Mouse (Mus musculus) hindbrain, postnatal 0 days (tissue): Measurements from ENCODE around the gene Ndufaf8. TPM values are rescaled to one million over a fixed set of nuclear protein-coding genes. Genes with fewer than 3 reads are reported as not detected.

Experiments used
- ATAC-seq: fragments of 200-750 bp; cut with Nextera tagmentation; 2 replicates; pipeline ENCODE4 v1.8.0; 2017; ENCODE audit warnings: mild to moderate bottlenecking, moderate TSS enrichment, moderate library complexity
- DNase-seq: peaks from one replicate; pipeline ENCODE4 v3.0.0-alpha.2; 2015; ENCODE audit warnings: low spot score
- H3K27ac ChIP-seq: fragments of 300-500 bp; sonication (generic); 2 replicates; pipeline ENCODE4 v1.5.1; 2014; ENCODE audit warnings: mild to moderate bottlenecking
- H3K27me3 ChIP-seq: fragments of 300-500 bp; sonication (generic); 2 replicates; pipeline ENCODE4 v1.6.1; 2014; ENCODE audit warnings: low read length, mixed read lengths; ENCODE audit not compliant: insufficient read depth
- H3K36me3 ChIP-seq: fragments of 300-500 bp; sonication (generic); 2 replicates; pipeline ENCODE4 v1.6.1; 2014; ENCODE audit warnings: low read length, mixed read lengths; ENCODE audit not compliant: insufficient read depth
- H3K4me1 ChIP-seq: fragments of 300-500 bp; sonication (generic); 2 replicates; pipeline ENCODE4 v1.6.1; 2014; ENCODE audit warnings: antibody characterized with exemption, low read length, mixed read lengths; ENCODE audit not compliant: insufficient read depth
- H3K4me2 ChIP-seq: fragments of 300-500 bp; sonication (generic); 2 replicates; pipeline ENCODE4 v1.6.1; 2014; ENCODE audit warnings: low read depth, mild to moderate bottlenecking, low read length, moderate library complexity, mixed read lengths
- H3K4me3 ChIP-seq: fragments of 300-500 bp; sonication (generic); 2 replicates; pipeline ENCODE4 v1.5.1; 2014; ENCODE audit warnings: low read length
- H3K9ac ChIP-seq: fragments of 300-500 bp; sonication (generic); replicated peaks from 2 replicates; pipeline ENCODE4 v1.6.1; 2014; ENCODE audit warnings: mild to moderate bottlenecking, low read length, moderate library complexity, mixed read lengths
- H3K9me3 ChIP-seq: fragments of 300-500 bp; sonication (generic); 2 replicates; pipeline ENCODE4 v1.6.1; 2016; ENCODE audit warnings: low read length, mixed read lengths
- CTCF ChIP-seq: IDR thresholded peaks from 2 replicates; pipeline ENCODE4 v1.5.1; 2016; ENCODE audit warnings: antibody characterized with exemption, control low read depth, low read depth
- WGBS: fragments of 180-500 bp; shearing (Covaris S2); extraction: QIAGEN DNeasy Blood & Tissue Kit; methylation state at CpG from one replicate; pipeline ENCODE4 v1.1.7; 2014; 5-methylcytosine and 5-hydroxymethylcytosine counted together
- polyA plus RNA-seq: library from polyadenylated mRNA; unstranded; fragments of >200 nt; fragmentation: Nextera tagmentation; extraction: Ambion mirVana; gene quantifications from 2 replicates; pipeline ENCODE4 v1.2.1, GENCODE M21; 2015
- total RNA-seq: library from RNA; depleted of rRNA; stranded (reverse); fragments of >200 nt; gene quantifications from 2 replicates; pipeline ENCODE4 v1.2.3, GENCODE M21; 2014

Ndufaf8 gene
- total and polyA plus RNA-seq, 2 experiments from 2014 or later, result 56.1 to 62.7 TPM

DNA sequence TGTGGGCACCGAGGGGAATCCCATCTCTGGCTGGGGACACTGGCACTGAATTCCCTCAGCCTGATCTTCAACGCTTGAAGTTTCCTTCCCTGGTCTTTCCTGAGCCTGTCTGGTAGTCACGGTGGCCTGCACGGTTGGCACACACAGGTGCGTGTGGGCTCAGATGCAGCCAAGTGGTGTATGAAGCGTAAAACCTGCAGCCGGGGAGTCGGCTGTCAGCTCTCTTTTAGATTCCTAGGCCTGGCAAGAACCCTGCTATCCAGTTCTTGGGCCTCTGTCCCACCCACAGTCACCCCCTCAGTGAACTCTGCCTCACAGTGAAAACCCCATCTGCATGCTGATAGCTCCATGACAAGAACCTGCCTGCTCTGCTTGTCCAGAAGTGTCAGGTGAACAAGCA lies 38.1 kb upstream of the Ndufaf8 start:
- H3K9ac ChIP-seq, result no peak overlapping the region
- no peaks in the 10 kb centered on the region for H3K9me3 ChIP-seq
- H3K4me3 ChIP-seq, result no peak overlapping the region
- no peak overlapping the region; the same call in 1 of the 2 replicates for H3K27ac ChIP-seq
- DNase-seq (no peak), ATAC-seq (no peak)
- H3K4me1 ChIP-seq, result 0 out of 2 replicates have a peak, but pooled peaks cover 4% of the 10 kb centered on the region
- no peak overlapping the region for H3K4me2 ChIP-seq
- H3K27me3 ChIP-seq, result no peaks in the 10 kb centered on the region
- 60% methylated on average over 8 of the region's 8 CpGs for WGBS
- TF ChIP-seq CTCF, result no peak
- peaks cover 7% of the 10 kb centered on the region; the same call in 1 of the 2 replicates for H3K36me3 ChIP-seq

DNA sequence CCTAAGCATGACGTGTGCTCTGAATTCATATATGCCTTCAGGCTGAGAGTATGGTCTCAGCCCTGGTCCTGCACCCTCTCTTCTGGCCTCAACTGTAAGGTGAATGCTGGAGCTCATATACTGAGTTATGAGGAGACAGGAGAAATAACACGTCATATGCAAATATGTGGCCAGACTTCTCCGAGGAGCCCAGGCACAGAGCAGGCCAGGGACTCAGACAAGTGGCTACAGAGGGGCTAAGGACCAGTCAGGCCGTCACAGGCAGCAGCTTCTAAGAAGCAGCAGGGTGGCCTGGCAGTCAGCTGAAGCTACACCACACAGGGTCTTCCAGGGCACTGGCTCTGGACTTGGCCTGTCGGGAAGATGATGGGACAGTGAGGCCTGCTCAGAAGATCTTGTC lies 35.4 kb upstream of the Ndufaf8 start:
- 75% methylated on average over 5 of the region's 5 CpGs for WGBS
- Histone ChIP-seq H3K9ac (no peak overlapping the region), H3K4me3 (no peak overlapping the region), H3K27me3 (no peaks in the 10 kb centered on the region), H3K4me2 (no peak overlapping the region), H3K27ac (no peak overlapping the region), H3K36me3 (peaks cover 17% of the 10 kb centered on the region; the same call in 1 of the 2 replicates), H3K9me3 (no peaks in the 10 kb centered on the region), H3K4me1 (0 out of 2 replicates have a peak, but pooled peaks cover 4% of the 10 kb centered on the region)
- ATAC-seq (no peak), DNase-seq (no peak)
- TF ChIP-seq CTCF, result no peak

DNA sequence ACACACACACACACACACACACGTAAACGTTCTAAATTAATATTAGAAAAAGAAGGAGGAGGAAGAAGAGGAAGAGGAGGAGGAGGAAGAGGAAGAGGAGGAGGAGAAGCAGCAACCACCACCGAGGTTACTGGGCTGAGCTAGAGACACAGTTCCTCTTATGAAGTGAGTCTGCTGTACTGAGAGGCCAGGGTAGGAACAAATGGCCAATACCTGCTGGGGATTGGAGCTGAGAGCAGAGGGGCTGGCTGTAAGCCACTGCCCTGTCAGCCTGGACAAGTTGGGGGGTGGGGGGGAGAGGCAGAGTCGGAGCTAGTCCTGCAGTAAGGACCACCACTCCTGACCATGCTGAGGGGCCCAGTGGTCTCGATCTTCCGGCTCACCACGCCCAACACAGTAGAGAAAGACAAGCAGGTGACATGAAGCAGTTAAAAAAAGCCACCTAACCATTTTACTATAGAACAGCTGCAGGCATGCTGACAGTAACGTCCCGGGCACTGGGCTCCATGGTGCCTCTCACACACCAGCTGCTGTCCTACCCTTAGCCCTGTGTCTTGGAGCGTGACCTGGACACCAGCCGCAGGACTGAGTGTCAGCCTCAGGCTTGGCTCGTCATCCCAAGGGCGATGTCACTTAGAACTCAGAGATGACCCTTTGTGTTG lies 34.6 kb upstream of the Ndufaf8 start:
- H3K9ac ChIP-seq, result no peak overlapping the region
- H3K36me3 ChIP-seq, result peaks cover 22% of the 10 kb centered on the region; the same call in 1 of the 2 replicates
- no peak for TF ChIP-seq CTCF
- WGBS, result 64% methylated on average over 12 of the region's 13 CpGs
- H3K27ac ChIP-seq, result 0 out of 2 replicates have a peak overlapping the region, but pooled peaks have one; percentile 27
- no peak overlapping the region for H3K4me2 ChIP-seq
- no peaks in the 10 kb centered on the region for H3K9me3 ChIP-seq
- no peak for DNase-seq
- no peaks in the 10 kb centered on the region for H3K27me3 ChIP-seq
- H3K4me3 ChIP-seq, result no peak overlapping the region
- no peak for ATAC-seq
- 0 out of 2 replicates have a peak, but pooled peaks cover 4% of the 10 kb centered on the region for H3K4me1 ChIP-seq

DNA sequence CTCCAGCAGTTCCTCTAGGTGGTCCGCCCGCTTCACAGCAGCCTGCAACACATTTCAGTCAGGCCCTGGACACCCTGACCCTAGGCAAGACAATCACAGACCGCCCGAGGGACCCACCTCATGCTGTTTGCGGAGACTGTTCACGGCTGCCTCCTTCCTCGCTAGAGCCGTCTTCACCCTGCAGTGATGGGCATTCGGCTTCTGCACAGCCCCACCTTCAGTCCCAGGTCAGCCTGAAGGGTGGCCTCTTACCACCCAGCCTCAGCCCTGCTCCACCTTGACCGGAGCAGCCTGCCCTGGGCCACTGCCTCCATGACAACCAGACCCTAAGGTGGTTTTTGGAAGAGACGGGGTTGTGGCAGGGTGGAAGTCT lies 34.1 kb upstream of the Ndufaf8 start:
- ATAC-seq, result no peak
- Histone ChIP-seq H3K4me2 (no peak overlapping the region), H3K4me1 (no peaks in the 10 kb centered on the region), H3K27ac (0 out of 2 replicates have a peak overlapping the region, but pooled peaks have one; percentile 27), H3K36me3 (peaks cover 22% of the 10 kb centered on the region; the same call in 1 of the 2 replicates), H3K27me3 (no peaks in the 10 kb centered on the region), H3K9ac (no peak overlapping the region), H3K9me3 (no peaks in the 10 kb centered on the region), H3K4me3 (no peak overlapping the region)
- DNase-seq, result no peak
- TF ChIP-seq CTCF, result no peak
- 72% methylated on average over 11 of the region's 11 CpGs for WGBS

DNA sequence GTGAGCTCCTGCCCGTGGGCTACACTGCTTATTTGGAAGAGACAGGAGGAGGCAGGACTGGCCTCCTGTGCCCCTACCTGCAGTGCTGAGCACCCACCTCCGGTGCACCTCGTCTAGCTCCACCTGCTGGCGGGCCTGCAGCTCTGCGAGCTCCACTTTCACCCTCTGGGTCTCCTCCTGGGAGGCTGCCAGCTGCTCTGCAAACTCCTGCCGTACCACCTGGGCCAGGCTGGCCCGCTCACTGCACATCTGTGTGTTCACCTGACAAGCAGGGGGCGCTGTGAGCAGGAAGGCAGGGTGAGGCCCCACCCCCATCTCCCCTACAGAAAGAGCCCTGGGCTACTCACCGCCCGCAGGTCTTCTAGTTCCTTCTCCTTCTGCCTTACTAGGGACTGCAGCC lies 33.4 kb upstream of the Ndufaf8 start:
- Histone ChIP-seq H3K27ac (0 out of 2 replicates have a peak overlapping the region, but pooled peaks have one; percentile 27), H3K4me2 (no peak overlapping the region), H3K4me1 (no peaks in the 10 kb centered on the region), H3K4me3 (no peak overlapping the region), H3K36me3 (peaks cover 22% of the 10 kb centered on the region; the same call in 1 of the 2 replicates), H3K9ac (no peak overlapping the region), H3K9me3 (no peaks in the 10 kb centered on the region), H3K27me3 (no peaks in the 10 kb centered on the region)
- peak; percentile 44; the same call in 1 of the 2 replicates for ATAC-seq
- WGBS, result 30% methylated on average over 10 of the region's 10 CpGs
- DNase-seq, result peak; percentile 71
- TF ChIP-seq CTCF, result peak; percentile 83

DNA sequence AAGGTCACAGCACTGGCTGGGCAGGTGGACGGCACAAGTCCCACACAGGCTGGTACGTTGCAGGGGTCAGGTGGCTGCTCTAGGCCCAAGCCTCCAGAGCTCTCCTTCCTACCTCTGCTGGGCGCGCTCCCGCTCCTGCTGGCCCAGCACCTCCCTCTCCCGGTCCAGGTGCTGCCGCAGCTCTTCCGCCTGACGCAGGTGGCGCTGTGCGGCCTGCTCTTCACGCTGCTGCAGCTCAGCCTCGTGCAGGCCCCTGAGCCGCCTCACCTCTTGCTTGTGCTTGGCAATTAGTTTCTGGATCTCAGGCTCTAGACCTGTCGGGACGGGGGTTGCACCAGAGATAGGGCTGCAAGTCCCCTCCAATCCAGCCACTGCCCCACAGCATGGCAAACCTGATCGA lies 30.9 kb upstream of the Ndufaf8 start:
- Histone ChIP-seq H3K4me1 (no peaks in the 10 kb centered on the region), H3K36me3 (peaks cover 44% of the 10 kb centered on the region), H3K4me3 (no peak overlapping the region), H3K27me3 (no peaks in the 10 kb centered on the region), H3K4me2 (no peak overlapping the region), H3K27ac (no peak overlapping the region), H3K9me3 (no peaks in the 10 kb centered on the region), H3K9ac (no peak overlapping the region)
- ATAC-seq (peak; percentile 53), DNase-seq (peak; percentile 62)
- TF ChIP-seq CTCF, result peak; percentile 63
- 57% methylated on average over 17 of the region's 17 CpGs for WGBS

DNA sequence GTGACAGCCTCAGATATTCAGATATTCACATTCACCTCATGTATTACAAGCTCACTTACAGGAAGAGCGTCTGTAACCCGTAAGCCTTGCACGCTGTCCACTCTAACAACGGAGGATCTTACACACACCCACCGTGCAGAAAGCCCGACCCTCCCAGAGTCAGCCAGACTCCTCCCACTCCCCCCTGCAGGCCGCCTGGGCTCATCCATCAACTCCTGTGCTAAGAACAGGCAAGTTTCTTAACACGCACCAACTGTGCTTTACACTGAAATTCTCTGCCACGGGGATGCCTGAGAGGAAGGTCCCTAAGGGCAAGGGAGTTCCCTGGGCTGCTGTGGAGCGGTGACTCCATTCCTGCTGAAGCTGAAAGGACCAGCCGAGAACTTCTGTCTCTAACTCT lies 29.5 kb upstream of the Ndufaf8 start:
- 35% methylated on average over 11 of the region's 11 CpGs for WGBS

More for the DNA sequence above, 29.5 kb upstream of the Ndufaf8 start:
- Histone ChIP-seq H3K4me1 (no peaks in the 10 kb centered on the region), H3K27ac (no peak overlapping the region), H3K36me3 (peaks cover 49% of the 10 kb centered on the region), H3K9me3 (no peaks in the 10 kb centered on the region), H3K4me2 (no peak overlapping the region), H3K9ac (no peak overlapping the region), H3K27me3 (no peaks in the 10 kb centered on the region), H3K4me3 (no peak overlapping the region)
- TF ChIP-seq CTCF, result no peak
- ATAC-seq, result no peak
- no peak for DNase-seq
